Mouse (Mus musculus): ENCODE results near the gene Mecom.

- TF ChIP-seq POLR2A (IDR thresholded peaks at IDR 0.05; ENCODE audit: control insufficient read depth, low read depth, low read length): no peak
- no peak for TF ChIP-seq CTCF (IDR thresholded peaks at IDR 0.05; ENCODE audit: control insufficient read depth, insufficient read depth, insufficient replicate concordance, low read depth, low read length)
Measured at GRCm38 (mm10) chr3:30504561-30504960, 43.2 kb downstream of the Mecom start.
